Mouse (Mus musculus) bone marrow, adult 2 months (tissue): Measurements from ENCODE around the gene Yes1.

ENCODE experiments used
- CTCF ChIP-seq: fragments of 200-500 bp; IDR thresholded peaks from 2 replicates; pipeline ENCODE4 v1.5.1; 2011; ENCODE audit warnings: low read length, control low read depth; ENCODE audit not compliant: control insufficient read depth, insufficient read depth
- POLR2A ChIP-seq: fragments of 200-500 bp; IDR thresholded peaks from 2 replicates; pipeline ENCODE4 v1.6.1; 2011; ENCODE audit warnings: low read depth, mild to moderate bottlenecking, control low read depth, low read length, borderline replicate concordance; ENCODE audit not compliant: control insufficient read depth

DNA sequence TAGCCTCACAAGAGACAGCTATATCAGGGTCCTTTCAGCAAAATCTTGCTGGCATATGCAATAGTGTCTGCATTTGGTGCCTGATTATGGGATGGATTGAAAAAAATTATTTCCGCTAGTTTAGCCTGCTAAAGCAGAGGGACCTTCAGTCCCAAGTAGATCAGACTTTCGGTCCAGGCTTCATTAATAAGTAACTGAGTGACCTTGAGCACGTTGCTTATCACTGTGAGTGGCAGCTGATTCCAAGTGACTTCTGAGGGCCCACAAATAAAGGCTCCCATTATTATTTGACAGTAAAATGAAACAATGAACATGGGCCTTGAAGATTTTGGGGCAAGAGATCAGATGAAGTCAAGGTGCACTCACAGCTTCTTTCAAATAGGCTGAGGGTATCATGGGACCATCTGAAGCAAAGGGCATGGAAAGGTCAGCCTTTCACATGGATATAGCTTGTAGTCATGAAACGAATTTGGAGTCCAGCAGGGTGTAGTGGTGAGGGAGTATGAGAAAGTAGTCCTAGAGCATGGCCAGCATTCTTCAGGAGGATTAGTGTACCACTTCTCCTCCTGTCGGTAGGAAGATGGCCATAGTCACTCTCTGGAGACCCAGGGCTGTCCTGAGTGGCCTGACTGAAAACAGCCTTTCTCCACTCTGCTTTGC is 86.4 kb downstream of the Yes1 start:
- TF ChIP-seq POLR2A (no peak), CTCF (no peak)
